25 mouse cellular contexts compared by ENCODE assay signal in genomic region chr15:83560941-83561477, GRCm38 (mm10). TPM values are rescaled to one million over a fixed set of nuclear protein-coding genes. Genes with fewer than 3 reads are reported as not detected.
DNase-seq lines count a peak whose midpoint lies in the region; ATAC-seq and TF ChIP-seq lines count a peak whose summit lies in the region.
"Had no signal": no experiment of that assay in that cellular context is flagged by ENCODE, and none has a peak within 500 bp of the region (broad histone marks: within the 10 kb centered on the region; RNA-seq: fewer than 3 reads in every experiment).

No protein-coding gene starts in this region.

- TF ChIP-seq EP300 in CH12.LX (IDR thresholded peaks at IDR 0.05; ENCODE audit: low read length): peak; percentile 61

- no peak overlapping the region; the same call in 1 of the 2 replicates for H3K4me2 ChIP-seq in CH12.LX (ENCODE audit: insufficient read depth, low read depth, poor library complexity, severe bottlenecking)
- H3K4me2 ChIP-seq: embryonic facial prominence, embryonic 13.5 days; forebrain, embryonic 12.5 days; heart, embryonic 15.5 days; hindbrain, embryonic 13.5 days had no signal

- H3K9me3 ChIP-seq in CH12.LX (replicated peaks; ENCODE audit: low read length): no peaks in the 10 kb centered on the region
- H3K9me3 ChIP-seq: embryonic facial prominence, embryonic 13.5 days; forebrain, embryonic 12.5 days; heart, embryonic 10.5 days; heart, embryonic 15.5 days; hindbrain, embryonic 13.5 days had no signal

- dilution Hi-C loops in CH12.LX (cut with MboI; ENCODE audit: extremely low pct_ligation_motif_present, extremely low pct_unique_long_range_greater_than_20kb, low sequenced_read_pairs): no loop called here

- peak; percentile 43 for ATAC-seq in granulocyte monocyte progenitor cell, adult 5-6 weeks (replicated peaks; ENCODE audit: poor library complexity, severe bottlenecking)
- peak; percentile 33 for ATAC-seq in megakaryocyte, adult 5-6 weeks (ENCODE audit: poor library complexity, severe bottlenecking)
- ATAC-seq: CD4-positive, CD25-positive, alpha-beta regulatory T cell, adult 4 months; forebrain, embryonic 16.5 days; hindbrain, postnatal 0 days; Patski had no signal

- H3K36me3 ChIP-seq in CH12.LX (replicated peaks in 1 of 2; ENCODE audit: control insufficient read depth in 1 of 2, insufficient read depth in 1 of 2, low read length in 1 of 2): no peaks in the 10 kb centered on the region
- H3K36me3 ChIP-seq: embryonic facial prominence, embryonic 13.5 days; forebrain, embryonic 12.5 days; heart, embryonic 10.5 days; heart, embryonic 15.5 days; hindbrain, embryonic 13.5 days had no signal

- no peaks in the 10 kb centered on the region for H3K27me3 ChIP-seq in CH12.LX (replicated peaks)
- H3K27me3 ChIP-seq: heart, embryonic 15.5 days; Patski had no signal

- TF ChIP-seq POLR2A in CH12.LX (IDR thresholded peaks at IDR 0.05; ENCODE audit: low read depth, low read length): no peak

- H3K9ac ChIP-seq in CH12.LX (ENCODE audit: insufficient read depth, low read depth): no peak overlapping the region
- H3K9ac ChIP-seq: embryonic facial prominence, embryonic 13.5 days; forebrain, embryonic 12.5 days; heart, embryonic 15.5 days; hindbrain, embryonic 13.5 days had no signal

- H3K4me1 ChIP-seq in CH12.LX (ENCODE audit: control insufficient read depth in 1 of 2, insufficient read depth in 2 of 2): peaks cover 5 to 40% of the 10 kb centered on the region in 2 experiments

- no peak for TF ChIP-seq CTCF in CH12.LX (conservative IDR thresholded peaks at IDR 0.05 in 1 of 2, IDR thresholded peaks at IDR 0.05 in 1 of 2; ENCODE audit: low read depth in 2 of 2, low read length in 2 of 2)

- TF ChIP-seq RAD21 in CH12.LX (IDR thresholded peaks at IDR 0.05; ENCODE audit: low read depth, low read length): no peak; the same call in 1 of the 2 replicates

- H3K4me3 ChIP-seq in CH12.LX (replicated peaks in 1 of 3; ENCODE audit: low read depth in 2 of 3, low read length in 2 of 3, poor library complexity in 1 of 3): no peak overlapping the region
- H3K4me3 ChIP-seq: embryonic facial prominence, embryonic 13.5 days; forebrain, embryonic 12.5 days; heart, embryonic 10.5 days; heart, embryonic 15.5 days; hindbrain, embryonic 13.5 days had no signal

- DNase-seq in 416B (ENCODE audit: low read depth) (peak; percentile 62), CH12.LX (ENCODE audit: extremely low read depth) (peak; percentile 41)
- DNase-seq in heart, adult 8-10 months (ENCODE audit: low spot score): no peak
- no peak for DNase-seq in heart, adult 11 months
- DNase-seq in frontal cortex, postnatal 14 days (ENCODE audit: low spot score in 2 of 2): no peak
- DNase-seq: adrenal gland, adult 2 months; adrenal gland, postnatal 36 days; B cell, adult 2 months; cerebellum, adult 11 months; cerebellum, adult 8-10 months; cerebellum, postnatal 14 days; gastrocnemius, postnatal 14 days; heart, postnatal 14 days had no signal

- H3K79me2 ChIP-seq in CH12.LX (replicated peaks; ENCODE audit: control insufficient read depth, extremely low read depth, insufficient read depth, poor library complexity, severe bottlenecking): no peaks in the 10 kb centered on the region

- no peak overlapping the region for H3K27ac ChIP-seq in CH12.LX (ENCODE audit: insufficient read depth, low read depth)
- H3K27ac ChIP-seq: embryonic facial prominence, embryonic 13.5 days; forebrain, embryonic 12.5 days; heart, embryonic 10.5 days; heart, embryonic 15.5 days; hindbrain, embryonic 13.5 days; hindbrain, postnatal 0 days had no signal

- in situ Hi-C loops in CH12.LX (cut with MboI; ENCODE audit: low pct_ligation_motif_present, low pct_unique_long_range_greater_than_20kb, low sequenced_read_pairs): no loop called here

TF ChIP-seq in CH12.LX, 34 proteins besides CTCF, POLR2A, EP300 and RAD21:
- TF ChIP-seq ETS1 (conservative IDR thresholded peaks at IDR 0.05; ENCODE audit: low read depth, low read length): 0 out of 2 replicates have a peak, but pooled peaks have one; percentile 5
- TF ChIP-seq CHD1 (IDR thresholded peaks at IDR 0.05; ENCODE audit: low read depth, low read length): no peak
- 0 out of 2 replicates have a peak, but pooled peaks have one; percentile 19 for TF ChIP-seq HCFC1 (IDR thresholded peaks at IDR 0.05; ENCODE audit: low read depth, low read length)
- peak; percentile 93 for TF ChIP-seq ZNF384 (IDR thresholded peaks at IDR 0.05; ENCODE audit: low read depth, low read length)
- TF ChIP-seq CHD2 (IDR thresholded peaks at IDR 0.05; ENCODE audit: low read length): peak; percentile 69
- no peak for TF ChIP-seq NRF1 (IDR thresholded peaks at IDR 0.05; ENCODE audit: low read depth, low read length)
- TF ChIP-seq MAZ (IDR thresholded peaks at IDR 0.05; ENCODE audit: low read depth, low read length): no peak
- peak; percentile 38; the same call in 1 of the 2 replicates for TF ChIP-seq ELF1 (IDR thresholded peaks at IDR 0.05; ENCODE audit: low read depth, low read length)
- no peak for TF ChIP-seq PAX5 (IDR thresholded peaks at IDR 0.05; ENCODE audit: low read length)
- TF ChIP-seq IRF4 (IDR thresholded peaks at IDR 0.05; ENCODE audit: low read depth, low read length): peak; percentile 84
- TF ChIP-seq POLR2AphosphoS2 (IDR thresholded peaks at IDR 0.05; ENCODE audit: low read depth, low read length): no peak
- TF ChIP-seq TBP (conservative IDR thresholded peaks at IDR 0.05; ENCODE audit: low read depth, low read length): no peak

RNA-seq across cellular contexts. Expression of gene Tspo, which starts 2.4 kb away (rescaled TPM):
- total RNA-seq in CH12.LX (2012; rRNA removed): 66.1 and 70.3 TPM in 2 replicates
- 40.9 and 42.4 TPM in 2 replicates for total RNA-seq in CH12.LX (2014; rRNA removed)
- polyA plus RNA-seq in CH12.LX (2012; ENCODE audit: insufficient read length, low read depth): 20.8 and 22.9 TPM in 2 replicates
- 204 and 312 TPM in 2 replicates for total RNA-seq in granulocyte monocyte progenitor cell, adult 5-6 weeks (2014; fragmentation: Nextera tagmentation)
- total RNA-seq in granulocyte monocyte progenitor cell, adult 5-6 weeks (2017): 119 and 155 TPM in 2 replicates
- total RNA-seq in megakaryocyte, adult 5-6 weeks (2015): 184 and 209 TPM in 2 replicates
- 112 and 119 TPM in 2 replicates for total RNA-seq in megakaryocyte, adult 5-6 weeks (2017)
- 10 to 100 TPM; 57.1 to 66.2 (median 60.4) TPM for total RNA-seq in heart, adult 8-10 months (2022)

RNA-seq across cellular contexts. Expression of gene Mcat, which starts 2.6 kb away (rescaled TPM):
- 38.6 and 41.2 TPM in 2 replicates for total RNA-seq in CH12.LX (2012; rRNA removed)
- total RNA-seq in CH12.LX (2014; rRNA removed): 37.5 and 41.6 TPM in 2 replicates
- 28.4 and 28.5 TPM in 2 replicates for polyA plus RNA-seq in CH12.LX (2012; ENCODE audit: insufficient read length, low read depth)
- 10.8 and 15.3 TPM in 2 replicates for total RNA-seq in granulocyte monocyte progenitor cell, adult 5-6 weeks (2014; fragmentation: Nextera tagmentation)
- total RNA-seq in granulocyte monocyte progenitor cell, adult 5-6 weeks (2017): 14.8 and 21.1 TPM in 2 replicates
- 4.3 and 5.2 TPM in 2 replicates for total RNA-seq in megakaryocyte, adult 5-6 weeks (2015)
- 7.0 and 8.0 TPM in 2 replicates for total RNA-seq in megakaryocyte, adult 5-6 weeks (2017)
- 10 to 100 TPM; 43.6 to 51.3 (median 46.9) TPM for total RNA-seq in heart, adult 8-10 months (2022)

RNA-seq across cellular contexts. Expression of gene Ttll12, which starts 33.9 kb away (rescaled TPM):
- total RNA-seq in CH12.LX (2012; rRNA removed) (31.1 and 34.7 TPM in 2 replicates), CH12.LX (2014; rRNA removed) (19.7 and 21.9 TPM in 2 replicates)
- polyA plus RNA-seq in CH12.LX (2012; ENCODE audit: insufficient read length, low read depth): 37.1 and 40.0 TPM in 2 replicates
- total RNA-seq in granulocyte monocyte progenitor cell, adult 5-6 weeks (2014; fragmentation: Nextera tagmentation): 15.1 and 23.6 TPM in 2 replicates
- total RNA-seq in granulocyte monocyte progenitor cell, adult 5-6 weeks (2017): 9.7 and 10.1 TPM in 2 replicates
- total RNA-seq in megakaryocyte, adult 5-6 weeks (2015): 5.9 and 6.1 TPM in 2 replicates
- total RNA-seq in megakaryocyte, adult 5-6 weeks (2017): 3.0 and 6.5 TPM in 2 replicates
- total RNA-seq in heart, adult 8-10 months (2022): 1 to 10 TPM; 5.3 to 6.7 (median 5.9) TPM

RNA-seq across cellular contexts. Expression of gene Bik, which starts 34.3 kb away (rescaled TPM):
- total RNA-seq in CH12.LX (2012; rRNA removed) (0.13 TPM in 1 of 2 replicates, not detected in the other), CH12.LX (2014; rRNA removed) (0.61 TPM in 1 of 2 replicates, not detected in the other)
- 0.50 and 0.87 TPM in 2 replicates for polyA plus RNA-seq in CH12.LX (2012; ENCODE audit: insufficient read length, low read depth)
- not detected in 2 replicates for total RNA-seq in granulocyte monocyte progenitor cell, adult 5-6 weeks (2014; fragmentation: Nextera tagmentation)
- total RNA-seq in granulocyte monocyte progenitor cell, adult 5-6 weeks (2017): not detected in 2 replicates
- 0.41 TPM in 1 of 2 replicates, not detected in the other for total RNA-seq in megakaryocyte, adult 5-6 weeks (2015)
- total RNA-seq in megakaryocyte, adult 5-6 weeks (2017): 0.40 TPM in 1 of 2 replicates, not detected in the other
- 10 to 100 TPM in 1 of 4 experiments, 1 to 10 TPM in 3; 7.6 to 12.5 (median 9.4) TPM for total RNA-seq in heart, adult 8-10 months (2022)
- total RNA-seq: hematopoietic stem cell, adult 5-6 weeks had no signal

RNA-seq across cellular contexts. Expression of gene Ttll1, which starts 50.3 kb away (rescaled TPM):
- 4.1 and 4.9 TPM in 2 replicates for total RNA-seq in CH12.LX (2012; rRNA removed)
- 2.4 and 2.5 TPM in 2 replicates for total RNA-seq in CH12.LX (2014; rRNA removed)
- 8.6 and 9.9 TPM in 2 replicates for polyA plus RNA-seq in CH12.LX (2012; ENCODE audit: insufficient read length, low read depth)
- 5.3 and 9.0 TPM in 2 replicates for total RNA-seq in granulocyte monocyte progenitor cell, adult 5-6 weeks (2014; fragmentation: Nextera tagmentation)
- 2.8 and 4.6 TPM in 2 replicates for total RNA-seq in granulocyte monocyte progenitor cell, adult 5-6 weeks (2017)
- total RNA-seq in megakaryocyte, adult 5-6 weeks (2015): 3.6 and 3.8 TPM in 2 replicates
- 3.2 and 4.4 TPM in 2 replicates for total RNA-seq in megakaryocyte, adult 5-6 weeks (2017)
- 10 to 100 TPM; 51.7 to 73.3 (median 59.8) TPM for total RNA-seq in heart, adult 8-10 months (2022)

Comparison
In these comparisons a context has a peak if more than half of its experiments do, and no peak if none do; other contexts are left out.
1. DNase-seq: peak in 416B (single experiment) and CH12.LX (single experiment); none in heart, adult 8-10 months (single experiment), heart, adult 11 months (single experiment) and frontal cortex, postnatal 14 days (0 of 2).